Mouse (Mus musculus) lung, adult 2 months (tissue): Measurements from ENCODE around the gene Nmbr.

Experiments
- CTCF ChIP-seq: fragments of 200-500 bp; IDR thresholded peaks from 2 replicates; pipeline ENCODE4 v1.5.1; 2011; ENCODE audit warnings: mild to moderate bottlenecking, low read length, control low read depth; ENCODE audit not compliant: insufficient read depth
- POLR2A ChIP-seq: fragments of 200-500 bp; IDR thresholded peaks from 2 replicates; pipeline ENCODE4 v1.6.1; 2011; ENCODE audit warnings: low read depth, mild to moderate bottlenecking, control low read depth, low read length, borderline replicate concordance; ENCODE audit errors: extremely low read depth

GRCm38 (mm10) chr10:14660875-14661274 is 44.5 kb upstream of the Nmbr start:
- no peak for TF ChIP-seq POLR2A
- no peak for TF ChIP-seq CTCF
